Mouse (Mus musculus): Measurements from ENCODE around the gene Gstt1.

Gstt1 gene

DNA sequence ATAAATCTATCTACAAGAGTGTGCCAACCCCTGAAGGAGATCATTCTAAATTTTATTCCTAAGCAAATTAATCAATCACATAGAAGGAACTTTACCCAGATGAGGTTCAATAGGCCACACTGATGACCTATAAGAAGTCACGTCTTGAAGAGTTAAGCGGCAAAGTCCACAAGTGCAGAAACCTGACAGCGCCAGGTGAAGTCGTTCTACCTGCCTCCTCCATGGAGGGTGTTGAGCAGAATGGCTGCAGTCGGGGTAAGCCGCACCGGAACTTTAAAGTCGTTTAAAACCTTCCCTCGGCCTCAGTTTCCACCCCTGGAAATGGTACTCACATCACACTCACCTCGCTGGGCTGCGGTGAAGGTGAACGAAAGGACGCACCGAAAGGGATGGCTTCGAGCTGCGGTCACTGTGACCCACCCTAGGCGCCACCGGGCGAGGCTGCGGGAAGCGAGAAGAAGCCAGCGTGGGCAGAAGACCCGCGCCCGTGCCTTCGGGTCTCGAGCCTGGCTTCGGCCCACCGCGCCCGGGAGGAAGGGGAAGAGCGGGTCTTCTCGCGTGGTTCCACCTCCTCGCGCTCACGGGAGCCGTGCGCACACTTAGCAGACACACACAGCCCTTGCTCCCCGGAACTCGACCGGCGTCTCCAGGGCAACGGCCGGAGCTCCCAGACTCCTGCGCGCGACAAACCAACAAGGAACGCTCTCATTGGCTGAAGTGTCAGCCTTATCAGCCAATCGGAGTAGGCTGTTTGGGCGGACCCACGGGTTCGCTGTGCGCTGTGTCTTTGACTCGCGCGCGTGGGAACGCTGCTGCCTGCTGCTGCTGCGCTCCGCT lies 34.5 kb downstream of the Gstt1 start, which contains the start of gene Cabin1:
TSS of gene Cabin1 (minus strand) at position 660 of the 837 bp plus-strand sequence.
- peak; percentile 98 for DNase-seq

- no peak for DNase-seq
Observed at GRCm38 (mm10) chr10:75762413-75762812, 36.0 kb downstream of the Gstt1 start.

DNA sequence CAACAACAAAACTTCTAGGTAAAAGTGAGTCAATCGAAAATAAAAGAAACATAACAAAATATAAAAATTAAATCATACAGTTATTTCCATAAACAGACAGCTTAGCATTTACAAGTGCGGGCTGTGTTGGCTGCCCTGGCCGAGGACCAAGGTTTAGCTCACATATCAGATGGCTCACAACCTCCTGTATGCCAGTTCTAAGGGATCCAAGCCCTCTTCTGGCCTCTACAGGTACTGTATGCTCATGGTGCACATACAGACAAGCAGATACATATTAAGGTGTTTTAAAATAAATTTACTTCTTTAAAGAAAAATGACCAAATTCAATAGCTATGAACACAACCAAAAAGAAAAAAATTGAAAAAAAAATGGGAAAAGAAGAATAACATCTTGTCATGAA lies 38.1 kb downstream of the Gstt1 start:
- DNase-seq, result no peak

DNA sequence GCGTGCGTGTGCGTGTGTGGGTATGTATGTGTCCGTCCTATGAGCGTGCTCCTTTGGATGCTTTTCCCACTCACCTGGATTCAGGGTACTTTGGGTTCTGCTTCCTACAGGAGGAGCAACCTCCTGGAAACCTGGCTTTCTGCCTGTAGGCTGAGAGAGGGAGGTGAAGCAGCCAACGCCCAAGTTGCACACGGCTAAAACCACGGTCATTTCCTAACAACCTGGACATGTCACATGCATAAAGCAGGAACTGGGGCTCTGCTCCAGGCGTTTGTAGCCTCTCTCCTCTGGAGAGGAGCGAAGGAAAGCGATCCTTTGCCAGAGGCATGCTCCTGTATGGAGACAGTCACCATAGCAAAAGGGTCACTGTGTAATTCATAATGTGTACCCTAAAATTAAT lies 41.7 kb downstream of the Gstt1 start:
- no peak for DNase-seq

DNA sequence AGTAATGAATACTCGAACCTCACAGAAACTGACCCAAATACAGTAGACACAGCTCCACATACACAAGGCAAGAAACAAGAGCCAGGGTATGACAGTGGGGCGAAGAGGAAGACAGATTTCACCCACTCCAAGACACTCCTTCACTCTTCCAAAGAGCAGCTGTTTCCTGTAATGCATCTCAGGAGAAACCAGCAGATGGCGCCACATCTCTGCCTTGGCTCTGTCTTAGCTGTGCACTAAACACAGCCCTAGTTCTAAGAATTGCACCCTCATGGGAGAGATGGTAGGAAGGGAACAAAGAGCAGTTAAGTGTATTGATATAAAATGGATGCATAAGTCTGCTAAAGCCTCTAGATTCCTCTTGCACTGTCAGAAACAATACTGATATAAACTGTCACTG lies 54.4 kb downstream of the Gstt1 start:
- DNase-seq, result peak; percentile 89

- DNase-seq, result no peak
Observed at GRCm38 (mm10) chr10:75743369-75743768, 55.0 kb downstream of the Gstt1 start.

- DNase-seq, result no peak
Observed at GRCm38 (mm10) chr10:75740866-75741265, 57.5 kb downstream of the Gstt1 start.

Data from lung, postnatal 14 days (tissue).